Mouse (Mus musculus): ENCODE results near the gene Pnkd. TPM values are rescaled to one million over a fixed set of nuclear protein-coding genes. Genes with fewer than 3 reads are reported as not detected.
A peak's percentile ranks its signal among the peaks of the same experiment; 100 is the strongest.

Pnkd gene
- total and polyA plus RNA-seq, 3 experiments = 52.5 to 64.2 TPM; not detected in 1

- peaks cover 4% of the 10 kb centered on the region for H3K79me2 ChIP-seq (ENCODE audit: control insufficient read depth, insufficient read depth, low read length, poor library complexity)
- peaks cover 0 to 21% of the 10 kb centered on the region in 2 experiments for H3K36me3 ChIP-seq (ENCODE audit: control insufficient read depth in 1 of 2, insufficient read depth in 2 of 2, low read length in 2 of 2)
- H3K9ac ChIP-seq (ENCODE audit: control insufficient read depth, low read depth, low read length, poor library complexity, severe bottlenecking) = peak overlapping the region; percentile 19; the same call in 1 of the 2 replicates
- H3K4me3 ChIP-seq (ENCODE audit: control insufficient read depth in 1 of 2, insufficient read depth in 1 of 2, low read depth in 2 of 2, low read length in 2 of 2) = no peak overlapping the region
- peaks cover 13 to 35% of the 10 kb centered on the region in 2 experiments for H3K4me1 ChIP-seq (ENCODE audit: control insufficient read depth in 1 of 2, insufficient read depth in 2 of 2, low read length in 2 of 2)
- no peak; the same call in 1 of the 2 replicates for TF ChIP-seq NELFE (IDR thresholded peaks at IDR 0.05; ENCODE audit: low read depth, low read length)
- no peak for TF ChIP-seq HCFC1 (IDR thresholded peaks at IDR 0.05; ENCODE audit: low read depth, low read length)
- no peak for TF ChIP-seq MEF2A (IDR thresholded peaks at IDR 0.05; ENCODE audit: extremely low read depth, insufficient replicate concordance, low read depth, low read length, poor library complexity, severe bottlenecking)
- no peak for TF ChIP-seq USF1 (IDR thresholded peaks at IDR 0.05; ENCODE audit: low read depth, low read length)
- no peak for TF ChIP-seq ZNF384 (IDR thresholded peaks at IDR 0.05; ENCODE audit: low read depth, low read length)
- TF ChIP-seq E2F4 (IDR thresholded peaks at IDR 0.05; ENCODE audit: borderline replicate concordance, low read depth, low read length) = no peak
- no peak for TF ChIP-seq CHD1 (IDR thresholded peaks at IDR 0.05; ENCODE audit: low read depth, low read length)
- TF ChIP-seq RCOR1 (IDR thresholded peaks at IDR 0.05; ENCODE audit: low read depth, low read length) = peak; percentile 53; the same call in 1 of the 2 replicates
- TF ChIP-seq TAL1 (IDR thresholded peaks at IDR 0.05; ENCODE audit: low read length) = peak; percentile 70
- peak; percentile 39; the same call in 1 of the 2 replicates for TF ChIP-seq BHLHE40 (IDR thresholded peaks at IDR 0.05; ENCODE audit: borderline replicate concordance, low read depth, low read length)
- no peak for TF ChIP-seq JUND (IDR thresholded peaks at IDR 0.05; ENCODE audit: low read depth, low read length)
- no peak for TF ChIP-seq USF2 (IDR thresholded peaks at IDR 0.05; ENCODE audit: borderline replicate concordance in 1 of 2, insufficient read depth in 1 of 2, low read depth in 1 of 2, low read length in 2 of 2)
- no peak for TF ChIP-seq ZC3H11A (IDR thresholded peaks at IDR 0.05; ENCODE audit: low read depth, low read length)
- TF ChIP-seq ETS1 (IDR thresholded peaks at IDR 0.05; ENCODE audit: low read depth, low read length) = peak; percentile 74
- no peak for TF ChIP-seq GABPA (IDR thresholded peaks at IDR 0.05; ENCODE audit: low read depth, low read length)
- TF ChIP-seq MAZ (IDR thresholded peaks at IDR 0.05; ENCODE audit: low read depth, low read length) = no peak
- TF ChIP-seq MXI1 (IDR thresholded peaks at IDR 0.05; ENCODE audit: low read depth, low read length) = no peak; the same call in 1 of the 2 replicates
- peak; percentile 57 for TF ChIP-seq GATA1 (IDR thresholded peaks at IDR 0.05; ENCODE audit: low read depth, low read length)
- TF ChIP-seq TCF12 (IDR thresholded peaks at IDR 0.05; ENCODE audit: low read depth, low read length) = 0 out of 2 replicates have a peak, but pooled peaks have one; percentile 33
- no peak for TF ChIP-seq MAFK (IDR thresholded peaks at IDR 0.05; ENCODE audit: borderline replicate concordance, low read depth, low read length)
- peak; percentile 52 to 72 for TF ChIP-seq EP300 (IDR thresholded peaks at IDR 0.05; ENCODE audit: low read depth in 1 of 2, low read length in 2 of 2)
- TF ChIP-seq SIN3A (IDR thresholded peaks at IDR 0.05; ENCODE audit: low read length) = peak; percentile 75
- no peak for TF ChIP-seq KAT2A (conservative IDR thresholded peaks at IDR 0.05; ENCODE audit: low read depth, low read length)
- TF ChIP-seq POLR2AphosphoS5 (IDR thresholded peaks at IDR 0.05; ENCODE audit: borderline replicate concordance, low read depth, low read length) = no peak
- DNase-seq (ENCODE audit: low read depth, low spot score) = peak; percentile 84
- H3K27ac ChIP-seq (ENCODE audit: control insufficient read depth, low read depth, low read length) = peak overlapping the region; percentile 54
- H3K27me3 ChIP-seq (ENCODE audit: control insufficient read depth in 1 of 2, insufficient read depth in 2 of 2, low read length in 2 of 2) = no peaks in the 10 kb centered on the region
- no peaks in the 10 kb centered on the region for H3K9me3 ChIP-seq (replicated peaks; ENCODE audit: insufficient read depth, low read length)
Measured at GRCm38 (mm10) chr1:74295456-74296171, 10.9 kb downstream of the Pnkd start.

Measured in MEL (cell line).